Mouse (Mus musculus) heart, postnatal 36 days (tissue): ENCODE measurements at regions not wholly inside any gene's neighbourhood (a gene's known extent, or its start where the extent isn't known, plus 50 kb on each side); places are given as distances from the start of the nearest gene placed in this dataset.

Experiments
- DNase-seq, 2 experiments: peaks; one replicate each; pipeline ENCODE4 v3.0.0; 2021 to 2022
- intact Hi-C: fragments of 180-260 bp; cut with DNase I; formaldehyde crosslinking; loops from one replicate; pipeline ENCODE4 v1.15.1; 2025

- intact Hi-C loops, result no loop called here
- no peak for DNase-seq
Observed at GRCm38 (mm10) chr16:95189114-95189513, 68.2 kb upstream of the Kcnj15 start.

GRCm38 (mm10) chr16:95194151-95194550 is 63.2 kb upstream of the Kcnj15 start:
- intact Hi-C loops, result loop anchor here (10.0 kb wide), 2 partner anchors 379 to 381 kb away; no protein-coding TSS in a partner anchor

DNA sequence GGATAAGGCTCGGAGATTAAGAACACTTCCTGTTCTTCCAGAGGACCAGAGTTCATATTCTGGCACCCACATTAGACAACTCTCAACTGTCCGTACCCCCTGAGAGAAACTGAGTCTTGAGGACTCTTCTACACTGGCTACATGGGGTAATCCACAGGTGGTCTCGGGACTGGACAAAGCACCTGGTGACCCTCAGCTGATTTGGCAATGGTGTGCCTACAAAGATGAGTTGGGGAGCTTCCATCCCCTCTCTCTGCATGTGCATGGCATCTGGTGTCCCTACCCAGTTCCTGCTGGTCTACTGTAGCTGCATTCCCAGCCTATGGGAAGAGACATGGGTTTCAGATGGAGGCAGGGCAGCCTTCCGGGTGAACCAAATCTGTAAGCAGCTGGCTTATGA is 61.2 kb upstream of the Kcnj15 start:
- intact Hi-C loops, result loop anchor here (1.0 to 10.0 kb wide), 5 partner anchors 150 to 766 kb away; no protein-coding TSS in a partner anchor
- no peak for DNase-seq

More at GRCm38 (mm10) chr16:95194151-95194550, 63.2 kb upstream of the Kcnj15 start:
- DNase-seq, result no peak

GRCm38 (mm10) chr16:95196622-95197021 is 60.7 kb upstream of the Kcnj15 start:
- intact Hi-C loops, result loop anchor here (1.0 to 10.0 kb wide), 6 partner anchors 146 to 766 kb away; no protein-coding TSS in a partner anchor
- peak; percentile 76 to 84 for DNase-seq

DNA sequence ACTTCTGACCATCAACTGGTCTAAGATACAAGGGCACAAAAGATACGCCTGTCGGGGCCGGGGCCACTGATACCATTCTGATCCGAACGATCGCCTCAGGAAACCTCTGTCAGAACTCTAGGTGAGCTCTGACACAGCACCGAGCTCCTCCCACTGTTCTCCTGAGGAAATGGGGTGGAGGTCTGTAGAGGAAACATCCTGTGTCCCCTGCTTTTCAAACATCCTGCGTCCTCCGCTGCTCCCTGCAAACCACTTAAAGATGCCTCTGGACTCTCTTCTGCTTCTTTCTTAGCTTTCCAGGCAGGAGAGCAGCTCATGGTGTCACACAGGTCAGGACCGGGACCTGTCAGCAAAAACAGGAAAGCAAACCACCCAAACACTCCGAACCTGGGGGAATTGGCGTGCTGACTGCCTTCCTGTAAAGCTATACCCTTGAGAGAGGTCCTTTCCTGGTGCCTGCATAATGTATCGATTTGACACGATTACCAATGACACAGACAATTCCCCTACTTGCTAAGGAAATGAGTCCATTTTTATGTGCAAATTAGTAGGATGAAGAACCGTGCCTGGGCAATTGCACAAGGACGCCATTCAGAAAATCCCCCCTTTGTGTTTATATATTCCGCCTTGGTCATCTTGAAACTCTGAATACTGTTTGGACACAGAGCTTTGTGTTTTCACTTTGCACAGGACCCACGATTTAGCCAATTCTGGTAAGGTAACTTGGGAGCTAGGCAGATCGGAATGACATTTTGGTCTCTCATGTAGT is 58.4 kb upstream of the Kcnj15 start:
- intact Hi-C loops, result loop anchor here (5.0 to 10.0 kb wide), 4 partner anchors 268 to 763 kb away; no protein-coding TSS in a partner anchor
- no peak for DNase-seq

DNA sequence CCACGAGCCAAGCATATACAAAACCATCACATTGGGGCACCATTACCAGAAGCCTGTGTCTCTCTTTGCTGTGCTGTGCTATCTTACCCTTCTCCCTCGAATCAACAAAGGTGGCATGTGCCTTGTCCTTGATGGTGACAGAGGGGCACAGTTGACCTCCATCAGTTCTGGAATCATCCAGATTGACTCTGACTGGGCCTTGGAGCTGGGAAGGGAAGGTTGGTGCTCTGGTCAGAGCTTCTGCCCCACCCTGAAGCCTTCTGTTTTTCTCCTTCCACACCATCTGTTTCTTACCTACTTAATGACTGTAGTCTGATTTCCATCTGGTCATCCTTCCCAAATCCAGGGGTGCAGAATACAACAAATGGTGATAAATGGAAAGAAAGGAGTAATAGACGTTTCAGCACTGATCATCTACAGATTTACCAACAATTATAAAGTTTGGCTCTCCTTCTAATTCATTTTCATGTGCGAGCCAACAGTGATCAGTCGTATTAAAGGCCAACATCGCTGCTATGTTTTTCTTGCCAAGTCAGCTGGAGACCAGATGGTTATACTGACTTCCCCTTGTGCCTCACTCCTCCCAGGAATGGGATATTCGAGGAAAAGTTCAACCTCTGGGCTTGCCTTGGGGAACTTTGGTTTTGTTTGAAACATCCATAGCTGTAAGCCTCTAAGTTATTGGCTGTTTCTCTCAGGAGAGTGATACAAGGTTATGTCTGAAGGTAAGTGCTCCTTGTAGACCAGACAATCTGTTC is 55.1 kb upstream of the Kcnj15 start:
- intact Hi-C loops, result no loop called here
- no peak for DNase-seq

GRCm38 (mm10) chr16:95203026-95203425 is 54.3 kb upstream of the Kcnj15 start:
- intact Hi-C loops, result no loop called here
- DNase-seq, result no peak

- no peak for DNase-seq
- intact Hi-C loops, result no loop called here
Observed at GRCm38 (mm10) chr16:95203790-95204189, 53.6 kb upstream of the Kcnj15 start.

DNA sequence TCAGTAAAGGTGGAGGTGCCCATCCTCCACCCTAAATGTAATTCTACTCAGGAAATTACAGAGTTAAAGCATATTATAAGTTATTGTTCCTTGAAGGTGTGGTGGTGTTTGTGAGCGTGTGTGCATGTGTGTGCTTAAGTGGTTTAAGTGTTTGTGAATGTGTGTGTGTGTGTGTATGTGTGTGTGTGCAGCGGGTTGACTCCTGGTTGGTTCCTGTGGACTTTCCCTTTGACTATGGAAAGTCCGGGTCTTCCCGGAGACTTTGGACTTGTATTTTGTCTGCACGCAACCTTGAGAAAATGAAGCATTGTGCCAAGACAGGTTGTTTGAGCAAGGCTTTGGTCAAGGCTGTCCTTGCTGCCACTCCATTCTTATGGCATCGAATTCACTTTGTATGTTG is 52.9 kb upstream of the Kcnj15 start:
- intact Hi-C loops, result no loop called here

GRCm38 (mm10) chr16:95206445-95206844 is 50.9 kb upstream of the Kcnj15 start:
- intact Hi-C loops, result no loop called here
- no peak for DNase-seq

More for the DNA sequence above, 52.9 kb upstream of the Kcnj15 start:
- DNase-seq, result no peak

DNA sequence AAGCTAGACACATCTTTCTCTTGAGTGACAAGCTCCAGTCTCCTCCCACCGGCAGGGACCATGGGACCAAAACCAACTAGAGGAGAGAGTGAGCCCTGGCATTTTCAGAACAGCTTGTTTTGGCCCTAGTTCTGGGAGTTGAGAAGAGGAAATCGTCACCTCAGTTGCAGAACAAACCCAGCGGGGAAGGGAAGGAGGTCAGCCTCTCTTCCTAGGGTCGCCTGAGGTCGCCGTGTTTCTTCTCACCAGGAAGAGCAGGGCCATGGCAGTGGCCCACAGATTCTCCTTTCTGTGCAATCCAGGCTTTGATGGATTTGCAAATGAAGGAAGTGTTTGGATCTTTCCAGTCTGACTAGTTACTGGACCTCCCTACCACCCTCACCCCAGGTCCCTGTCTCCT is 49.8 kb upstream of the Kcnj15 start:
- intact Hi-C loops, result no loop called here
- no peak for DNase-seq
